Mouse (Mus musculus) forebrain, embryonic 16.5 days (tissue): ENCODE measurements at regions not wholly inside any gene's neighbourhood (a gene's known extent, or its start where the extent isn't known, plus 50 kb on each side); places are given as distances from the start of the nearest gene placed in this dataset.

ENCODE experiments used
- ATAC-seq: fragments of 200-750 bp; cut with Nextera tagmentation; 2 replicates; pipeline ENCODE4 v1.8.0; 2017; ENCODE audit warnings: mild to moderate bottlenecking, moderate library complexity
- H3K27ac ChIP-seq: fragments of 300-500 bp; sonication (generic); 2 replicates; pipeline ENCODE4 v1.5.1; 2014; ENCODE audit warnings: low read length, control low read depth
- H3K27me3 ChIP-seq: fragments of 300-500 bp; sonication (generic); replicated peaks from 2 replicates; pipeline ENCODE4 v1.6.1; 2014; ENCODE audit warnings: low read length; ENCODE audit not compliant: control insufficient read depth, insufficient read depth
- H3K36me3 ChIP-seq: fragments of 300-500 bp; sonication (generic); 2 replicates; pipeline ENCODE4 v1.6.1; 2014; ENCODE audit not compliant: control insufficient read depth, insufficient read depth
- H3K4me1 ChIP-seq: fragments of 300-500 bp; sonication (generic); replicated peaks from 2 replicates; pipeline ENCODE4 v1.6.1; 2014; ENCODE audit warnings: low read length; ENCODE audit not compliant: control insufficient read depth, insufficient read depth
- H3K4me2 ChIP-seq: fragments of 300-500 bp; sonication (generic); 2 replicates; pipeline ENCODE4 v1.6.1; 2014; ENCODE audit warnings: mild to moderate bottlenecking, low read length, control low read depth
- H3K4me3 ChIP-seq: fragments of 300-500 bp; sonication (generic); replicated peaks from 2 replicates; pipeline ENCODE4 v1.5.1; 2014; ENCODE audit warnings: mild to moderate bottlenecking, low read length, control low read depth
- H3K9ac ChIP-seq: fragments of 300-500 bp; sonication (generic); replicated peaks from 2 replicates; pipeline ENCODE4 v1.6.1; 2014; ENCODE audit warnings: low read depth, low read length, control low read depth
- H3K9me3 ChIP-seq: fragments of 300-500 bp; sonication (generic); 2 replicates; pipeline ENCODE4 v1.6.1; 2016; ENCODE audit warnings: low read length; ENCODE audit not compliant: control insufficient read depth
- WGBS: fragments of 180-500 bp; shearing (Covaris S2); extraction: QIAGEN DNeasy Blood & Tissue Kit; methylation state at CpG from one replicate; pipeline ENCODE4 v1.1.7; 2014; 5-methylcytosine and 5-hydroxymethylcytosine counted together

DNA sequence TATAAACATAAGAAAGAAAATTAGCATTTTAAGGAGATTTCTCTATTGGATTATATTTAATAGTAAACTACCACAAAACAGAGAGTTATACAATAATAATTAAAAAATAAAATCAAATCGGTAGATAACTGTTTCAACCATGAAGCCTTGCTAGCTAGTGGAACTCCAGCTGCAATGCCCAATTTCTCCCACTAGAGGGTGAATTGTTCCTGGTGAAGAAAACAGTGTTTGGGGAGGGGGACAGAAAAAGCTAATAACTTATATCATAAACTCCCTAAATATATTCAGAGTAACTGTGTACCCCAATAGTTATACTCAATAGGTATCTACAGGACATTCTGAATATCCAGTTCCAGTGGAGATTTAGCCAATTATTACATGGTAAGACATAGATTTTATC lies 694.0 kb upstream of the Adgra3 start:
- ATAC-seq = no peak
- 84% methylated on average over 1 of the region's 1 CpGs for WGBS
- no peak overlapping the region for H3K4me3 ChIP-seq

DNA sequence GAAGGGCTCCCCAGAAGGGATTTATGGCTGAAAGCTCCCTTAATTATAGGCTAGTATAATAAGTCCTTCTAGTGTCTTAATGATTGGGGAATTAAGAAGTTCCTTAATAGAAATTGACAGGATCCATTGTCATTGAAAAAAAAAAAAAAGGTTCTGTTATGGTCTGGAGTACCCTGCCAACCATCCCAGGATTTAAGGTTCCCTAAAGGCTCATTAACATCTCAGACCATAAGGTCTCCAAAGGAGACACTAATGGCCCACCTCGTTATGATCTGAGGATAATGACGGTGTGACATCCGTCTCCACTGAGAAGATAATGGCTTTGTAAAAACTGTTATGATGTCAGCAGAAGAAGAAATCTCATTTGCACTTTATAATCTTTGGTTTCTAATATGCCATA lies 692.6 kb upstream of the Adgra3 start:
- H3K4me1 ChIP-seq = no peaks in the 10 kb centered on the region
- whole genome bisulfite sequencing = 13% methylated on average over 3 of the region's 3 CpGs

More for the DNA sequence above, 694.0 kb upstream of the Adgra3 start:
- Histone ChIP-seq H3K27me3 (no peaks in the 10 kb centered on the region), H3K27ac (no peak overlapping the region), H3K36me3 (no peaks in the 10 kb centered on the region), H3K9ac (no peak overlapping the region), H3K4me1 (no peaks in the 10 kb centered on the region), H3K4me2 (no peak overlapping the region), H3K9me3 (no peaks in the 10 kb centered on the region)

DNA sequence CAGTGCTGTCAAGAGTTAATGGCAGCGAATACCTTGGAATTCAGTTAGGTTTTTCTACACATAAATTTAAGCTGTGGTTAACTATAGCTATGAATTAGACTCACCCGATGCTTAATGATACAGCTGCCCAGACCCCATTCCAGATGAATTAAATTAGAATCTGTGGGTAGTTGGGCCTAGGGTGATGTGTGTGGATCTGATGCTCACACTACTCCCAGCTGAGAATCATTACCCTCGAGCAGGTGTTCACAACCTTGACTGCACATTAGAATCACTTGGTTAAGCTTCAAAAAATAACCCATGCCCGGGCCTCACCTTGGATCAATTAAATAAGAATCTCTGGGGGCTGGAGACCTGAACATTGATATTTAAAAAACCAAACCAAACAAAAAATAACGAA lies 684.2 kb upstream of the Adgra3 start:
- 73% methylated on average over 5 of the region's 5 CpGs for WGBS
- no peak overlapping the region for H3K27ac ChIP-seq
- no peaks in the 10 kb centered on the region for H3K27me3 ChIP-seq
- no peak overlapping the region for H3K9ac ChIP-seq
- no peak overlapping the region for H3K4me3 ChIP-seq
- H3K36me3 ChIP-seq = no peaks in the 10 kb centered on the region
- no peaks in the 10 kb centered on the region for H3K4me1 ChIP-seq
- ATAC-seq = no peak
- H3K4me2 ChIP-seq = no peak overlapping the region
- H3K9me3 ChIP-seq = no peaks in the 10 kb centered on the region

More for the DNA sequence above, 692.6 kb upstream of the Adgra3 start:
- H3K36me3 ChIP-seq = no peaks in the 10 kb centered on the region
- no peaks in the 10 kb centered on the region for H3K9me3 ChIP-seq
- H3K4me2 ChIP-seq = no peak overlapping the region
- no peaks in the 10 kb centered on the region for H3K27me3 ChIP-seq
- no peak overlapping the region for H3K4me3 ChIP-seq
- H3K9ac ChIP-seq = no peak overlapping the region
- no peak for ATAC-seq
- H3K27ac ChIP-seq = no peak overlapping the region

DNA sequence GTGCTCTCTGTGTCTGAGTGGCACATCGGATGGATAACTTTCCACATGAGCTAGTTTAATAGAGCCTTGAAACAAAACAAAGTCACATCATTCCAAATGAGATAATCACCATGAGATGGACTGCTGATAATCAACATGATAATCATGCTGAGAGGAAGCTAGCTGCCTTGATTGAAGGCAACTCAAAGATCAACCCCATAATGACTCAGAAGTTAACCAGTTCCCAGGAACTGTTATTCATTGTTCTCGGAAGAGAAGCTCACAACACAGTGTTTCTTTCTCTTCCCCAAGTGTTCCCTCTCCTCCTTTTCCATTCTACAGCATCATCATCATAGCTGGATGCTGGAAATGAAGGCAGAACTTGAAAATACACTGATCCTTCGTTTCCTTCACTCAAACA lies 674.9 kb upstream of the Adgra3 start:
- Histone ChIP-seq H3K27ac (no peak overlapping the region), H3K27me3 (no peaks in the 10 kb centered on the region), H3K9ac (no peak overlapping the region), H3K4me3 (no peak overlapping the region), H3K9me3 (no peaks in the 10 kb centered on the region), H3K4me2 (no peak overlapping the region), H3K4me1 (no peaks in the 10 kb centered on the region), H3K36me3 (no peaks in the 10 kb centered on the region)
- ATAC-seq = no peak
- 70% methylated on average over 3 of the region's 3 CpGs for WGBS

DNA sequence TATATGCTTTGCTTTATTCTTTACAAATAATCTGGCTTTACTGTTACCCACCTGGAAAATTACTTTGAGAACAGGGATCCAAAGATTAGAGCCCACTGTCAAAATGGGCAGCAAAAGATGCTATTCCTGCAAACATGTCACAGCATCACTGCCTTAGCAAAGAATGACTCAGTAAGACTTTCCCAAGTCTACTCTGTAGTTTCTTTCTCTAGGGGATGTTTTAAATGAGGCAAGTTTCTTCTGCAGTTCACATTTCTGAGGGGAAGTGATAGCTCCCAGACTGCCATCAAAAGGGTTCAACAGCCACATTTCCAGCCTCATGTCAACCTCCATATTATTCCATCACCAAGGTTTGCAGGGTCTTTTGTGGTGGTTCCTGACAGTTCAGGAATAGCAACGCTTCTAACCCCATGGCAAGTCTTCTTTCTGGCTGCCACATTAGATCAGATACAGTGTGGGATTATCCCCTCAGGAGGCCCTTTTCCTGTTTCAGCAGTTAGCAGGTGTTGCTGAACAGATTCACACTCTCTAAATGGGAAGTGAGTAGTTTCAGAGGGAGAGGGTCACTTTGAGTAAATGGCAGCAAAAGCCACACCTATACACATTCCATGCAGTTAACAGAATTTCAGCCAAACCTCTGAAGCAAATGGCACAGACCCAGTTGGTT lies 669.7 kb upstream of the Adgra3 start:
- H3K9me3 ChIP-seq = no peaks in the 10 kb centered on the region
- no peak for ATAC-seq
- H3K4me3 ChIP-seq = no peak overlapping the region
- no peak overlapping the region for H3K27ac ChIP-seq
- H3K9ac ChIP-seq = no peak overlapping the region
- no peak overlapping the region for H3K4me2 ChIP-seq
- WGBS = 65% methylated on average over 1 of the region's 1 CpGs
- no peaks in the 10 kb centered on the region for H3K36me3 ChIP-seq
- no peaks in the 10 kb centered on the region for H3K4me1 ChIP-seq
- H3K27me3 ChIP-seq = no peaks in the 10 kb centered on the region

DNA sequence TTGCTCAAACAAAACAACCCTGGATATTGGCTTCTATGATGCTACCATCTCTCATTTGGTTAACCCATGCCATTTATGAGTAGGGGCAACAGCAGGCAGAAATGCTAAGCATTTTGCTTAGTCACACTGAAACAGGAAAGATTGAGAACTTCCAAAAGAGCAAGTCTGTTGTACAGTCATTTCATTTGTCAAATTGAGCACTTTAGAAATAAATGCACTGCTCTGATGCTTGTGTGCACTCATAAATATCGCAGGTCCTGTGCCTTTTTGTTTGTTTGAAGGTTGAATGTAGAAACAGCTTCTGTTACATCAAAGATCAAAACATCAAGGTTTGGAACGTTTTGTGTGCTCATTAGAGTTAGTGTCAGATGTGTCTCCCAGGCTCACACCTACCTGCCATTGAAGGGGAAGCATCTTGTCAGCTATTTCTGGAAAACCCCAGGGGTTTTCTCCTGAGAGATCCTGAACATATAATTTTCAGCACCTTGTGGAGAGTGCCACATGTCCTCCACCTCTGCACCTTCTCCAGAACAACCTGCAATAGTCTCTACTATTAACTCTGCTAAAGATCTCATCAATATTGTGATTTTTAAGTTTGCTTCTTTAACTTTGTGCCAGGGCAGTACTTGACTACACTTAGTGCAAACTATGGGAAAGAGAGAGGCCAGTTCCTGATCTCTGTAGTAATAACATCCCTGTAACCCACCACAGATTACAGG lies 648.3 kb upstream of the Adgra3 start:
- Histone ChIP-seq H3K4me2 (no peak overlapping the region), H3K4me1 (no peaks in the 10 kb centered on the region), H3K4me3 (no peak overlapping the region), H3K9me3 (no peaks in the 10 kb centered on the region), H3K36me3 (no peaks in the 10 kb centered on the region), H3K27ac (no peak overlapping the region), H3K9ac (no peak overlapping the region), H3K27me3 (no peaks in the 10 kb centered on the region)
- ATAC-seq = no peak
- 71% methylated on average over 2 of the region's 2 CpGs for WGBS

DNA sequence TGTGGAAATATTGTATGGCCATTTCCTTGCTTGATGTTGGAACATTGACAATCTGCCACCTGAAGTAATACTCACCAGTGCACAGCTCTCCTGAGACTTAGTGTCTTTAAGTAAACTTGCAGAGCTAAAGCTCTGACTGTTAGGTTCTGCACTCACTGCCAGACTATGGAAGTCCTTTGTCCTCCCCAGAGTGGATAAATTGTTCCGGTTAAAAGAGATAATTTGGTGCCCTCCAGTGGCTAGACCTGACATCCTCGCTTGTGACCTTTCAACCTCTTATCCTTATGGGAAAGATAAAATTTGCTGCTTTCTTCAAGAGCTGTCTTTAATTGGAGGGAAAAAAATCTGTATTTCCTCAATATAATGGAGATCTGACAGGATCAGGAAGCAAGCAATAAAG lies 639.3 kb upstream of the Adgra3 start:
- H3K4me1 ChIP-seq = no peaks in the 10 kb centered on the region
- H3K9ac ChIP-seq = no peak overlapping the region
- no peak overlapping the region for H3K27ac ChIP-seq
- H3K9me3 ChIP-seq = no peaks in the 10 kb centered on the region
- no peak overlapping the region for H3K4me3 ChIP-seq
- WGBS = 14% methylated on average over 2 of the region's 2 CpGs
- no peaks in the 10 kb centered on the region for H3K36me3 ChIP-seq
- H3K4me2 ChIP-seq = no peak overlapping the region
- H3K27me3 ChIP-seq = no peaks in the 10 kb centered on the region
- ATAC-seq = peak; percentile 49; the same call in 1 of the 2 replicates

DNA sequence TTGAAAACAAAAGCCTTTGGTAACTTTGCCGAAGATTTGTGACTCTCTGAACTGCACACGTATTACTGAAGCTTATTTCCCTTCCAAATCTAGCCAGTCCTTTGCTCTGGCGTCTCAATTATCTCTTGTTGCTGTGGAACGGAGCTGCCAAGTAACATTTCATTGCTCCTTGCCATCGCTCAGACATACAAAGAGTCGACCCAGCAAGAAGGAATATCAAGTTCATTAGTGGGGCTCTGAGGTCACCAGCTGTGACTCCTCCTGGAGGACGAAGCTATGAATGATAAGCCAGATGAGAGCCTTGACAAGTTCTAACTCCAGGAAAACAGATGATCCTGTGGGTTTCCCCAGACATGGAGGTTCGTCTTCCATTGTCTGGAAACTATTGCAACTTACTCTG lies 638.8 kb upstream of the Adgra3 start:
- no peak overlapping the region for H3K9ac ChIP-seq
- 20% methylated on average over 8 of the region's 8 CpGs for WGBS
- no peak overlapping the region for H3K4me3 ChIP-seq
- no peaks in the 10 kb centered on the region for H3K4me1 ChIP-seq
- H3K4me2 ChIP-seq = peak overlapping the region; percentile 11; the same call in 1 of the 2 replicates
- no peak overlapping the region for H3K27ac ChIP-seq
- no peaks in the 10 kb centered on the region for H3K27me3 ChIP-seq
- peak; percentile 47; the same call in 1 of the 2 replicates for ATAC-seq
- H3K36me3 ChIP-seq = no peaks in the 10 kb centered on the region
- H3K9me3 ChIP-seq = no peaks in the 10 kb centered on the region

DNA sequence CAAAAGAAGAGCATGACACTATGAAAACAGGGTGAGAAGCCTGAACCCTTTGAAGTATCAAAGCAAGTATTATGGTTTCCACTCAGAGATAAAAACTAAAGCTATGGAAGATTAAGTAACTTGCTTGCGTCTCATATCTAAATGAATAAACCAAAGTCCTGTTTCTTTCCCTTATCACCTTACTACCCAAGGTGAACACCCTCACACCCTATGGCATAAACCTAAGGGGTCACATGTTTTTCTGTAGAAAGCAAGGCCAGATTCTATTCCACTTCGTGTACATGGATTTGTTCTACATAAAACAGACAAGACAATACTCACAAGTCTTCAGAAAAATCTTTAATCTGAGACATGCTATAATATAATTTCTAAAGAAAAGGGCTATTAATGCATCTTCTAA lies 629.6 kb upstream of the Adgra3 start:
- 81% methylated on average over 2 of the region's 2 CpGs for WGBS
- Histone ChIP-seq H3K4me2 (no peak overlapping the region), H3K4me1 (no peaks in the 10 kb centered on the region), H3K9me3 (no peaks in the 10 kb centered on the region), H3K4me3 (no peak overlapping the region), H3K27ac (no peak overlapping the region), H3K36me3 (no peaks in the 10 kb centered on the region), H3K27me3 (no peaks in the 10 kb centered on the region), H3K9ac (no peak overlapping the region)
- ATAC-seq = no peak
